8 mouse cellular contexts compared by ENCODE assay signal in the genomic region with DNA sequence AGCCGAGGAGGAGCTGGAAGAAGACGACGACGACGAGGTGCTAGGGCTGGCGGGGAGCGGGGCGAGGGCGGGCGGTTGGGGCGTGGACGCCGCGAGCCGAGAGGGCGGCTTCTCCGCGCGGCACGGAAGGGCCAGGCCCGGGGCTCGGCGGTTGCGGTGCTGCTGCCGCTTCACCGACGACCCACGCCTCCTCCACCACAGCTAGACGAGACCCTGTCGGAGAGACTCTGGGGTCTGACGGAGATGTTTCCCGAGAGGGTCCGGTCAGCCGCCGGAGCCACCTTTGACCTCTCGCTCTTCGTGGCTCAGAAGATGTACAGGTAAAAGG. TPM values are rescaled to one million over a fixed set of nuclear protein-coding genes. Genes with fewer than 3 reads are reported as not detected.
DNase-seq lines count a peak whose midpoint lies in the region; ATAC-seq and TF ChIP-seq lines count a peak whose summit lies in the region.

No protein-coding gene starts in this region.

- peak overlapping the region; percentile 99 for H3K4me3 ChIP-seq in spleen, adult 2 months (ENCODE audit: extremely low read depth, insufficient read depth, insufficient read length)
- peak overlapping the region; percentile 89 for H3K4me3 ChIP-seq in liver, embryonic 11.5 days (ENCODE audit: low read depth, low read length)

- under 1% methylated on average over 32 of the region's 37 CpGs for WGBS in spleen, adult 2 months
- WGBS in liver, embryonic 11.5 days: under 1% methylated on average over 36 of the region's 37 CpGs

- H3K27me3 ChIP-seq in spleen, adult 2 months (ENCODE audit: control insufficient read depth, insufficient read depth, low read length): 0 out of 2 replicates have a peak, but pooled peaks cover 1% of the 10 kb centered on the region
- no peaks in the 10 kb centered on the region for H3K27me3 ChIP-seq in liver, embryonic 11.5 days (replicated peaks; ENCODE audit: control insufficient read depth, insufficient read depth, low read length)

- peak overlapping the region; percentile 82 for H3K9ac ChIP-seq in liver, embryonic 11.5 days (ENCODE audit: low read depth, low read length)

- DNase-seq in cerebellum, adult 9-11 months: no peak
- no peak for DNase-seq in spleen, adult 2 months (ENCODE audit: low read depth in 1 of 2, low spot score in 2 of 2)
- no peak for DNase-seq in spleen, postnatal 4 days (ENCODE audit: low spot score in 2 of 2)
- no peak for DNase-seq in liver, embryonic 11.5 days (ENCODE audit: low spot score)
- no peak for DNase-seq in right cerebral cortex, postnatal 14 days
- no peak for DNase-seq in adipocyte (ENCODE audit: low spot score)
- DNase-seq in embryo, embryonic 9.5 days (ENCODE audit: extremely low spot score): no peak

- no peaks in the 10 kb centered on the region for H3K9me3 ChIP-seq in liver, embryonic 11.5 days (ENCODE audit: control insufficient read depth, low read length)

- no peak for TF ChIP-seq POLR2A in spleen, adult 2 months (IDR thresholded peaks at IDR 0.05; ENCODE audit: low read depth, low read length)

- peaks cover 2% of the 10 kb centered on the region; the same call in 1 of the 2 replicates for H3K4me1 ChIP-seq in spleen, adult 2 months (ENCODE audit: control insufficient read depth, insufficient read depth, insufficient read length)
- H3K4me1 ChIP-seq in liver, embryonic 11.5 days (replicated peaks; ENCODE audit: control insufficient read depth, insufficient read depth, low read length): peaks cover 7% of the 10 kb centered on the region; the same call in 1 of the 2 replicates

- H3K27ac ChIP-seq in spleen, adult 2 months (ENCODE audit: insufficient read depth, low read length): no peak overlapping the region
- peak overlapping the region; percentile 64; the same call in 1 of the 2 replicates for H3K27ac ChIP-seq in liver, embryonic 11.5 days (ENCODE audit: low read depth, low read length)

- no peak for TF ChIP-seq CTCF in spleen, adult 2 months (IDR thresholded peaks at IDR 0.05; ENCODE audit: extremely low read depth, insufficient read depth, insufficient read length, insufficient replicate concordance)

- peak; percentile 17; the same call in 1 of the 2 replicates for ATAC-seq in cerebellum, adult (ENCODE audit: insufficient number of reproducible peaks, low FRiP score, low TSS enrichment)
- ATAC-seq in liver, embryonic 11.5 days (replicated peaks; ENCODE audit: low FRiP score): peak; percentile 55

- peak overlapping the region; percentile 75 for H3K4me2 ChIP-seq in liver, embryonic 11.5 days

- peaks cover 17% of the 10 kb centered on the region for H3K36me3 ChIP-seq in spleen, adult 2 months (ENCODE audit: control insufficient read depth, insufficient read depth, low read length)
- peaks cover 22% of the 10 kb centered on the region; the same call in 1 of the 2 replicates for H3K36me3 ChIP-seq in liver, embryonic 11.5 days (ENCODE audit: control insufficient read depth, insufficient read depth, low read length)

RNA-seq across cellular contexts. Expression of a gene that starts 0.3 kb away (rescaled TPM):
- 18.7 and 19.5 TPM in 2 replicates for polyA plus RNA-seq in spleen, adult 2 months (2012; rRNA removed)
- polyA plus RNA-seq in liver, embryonic 11.5 days (2014; fragmentation: Nextera tagmentation; extraction: Ambion mirVana): 306 and 326 TPM in 2 replicates

RNA-seq across cellular contexts. Expression of a gene that starts 11.9 kb away (rescaled TPM):
- 3.9 and 4.2 TPM in 2 replicates for polyA plus RNA-seq in spleen, adult 2 months (2012; rRNA removed)
- 32.9 and 34.1 TPM in 2 replicates for polyA plus RNA-seq in liver, embryonic 11.5 days (2014; fragmentation: Nextera tagmentation; extraction: Ambion mirVana)

RNA-seq across cellular contexts. Expression of a gene that starts 12.2 kb away (rescaled TPM):
- 0.28 and 0.41 TPM in 2 replicates for polyA plus RNA-seq in spleen, adult 2 months (2012; rRNA removed)
- polyA plus RNA-seq in liver, embryonic 11.5 days (2014; fragmentation: Nextera tagmentation; extraction: Ambion mirVana): 0.32 and 0.74 TPM in 2 replicates

RNA-seq across cellular contexts. Expression of a gene that starts 16.8 kb away (rescaled TPM):
- 11.5 and 16.3 TPM in 2 replicates for polyA plus RNA-seq in spleen, adult 2 months (2012; rRNA removed)
- polyA plus RNA-seq in liver, embryonic 11.5 days (2014; fragmentation: Nextera tagmentation; extraction: Ambion mirVana): 25.9 and 28.3 TPM in 2 replicates

RNA-seq across cellular contexts. Expression of a gene that starts 19.7 kb away (rescaled TPM):
- polyA plus RNA-seq in spleen, adult 2 months (2012; rRNA removed): 40.3 and 50.4 TPM in 2 replicates
- 58.8 and 61.8 TPM in 2 replicates for polyA plus RNA-seq in liver, embryonic 11.5 days (2014; fragmentation: Nextera tagmentation; extraction: Ambion mirVana)

Comparison
In these comparisons a context has a peak if more than half of its experiments do, and no peak if none do; other contexts are left out.
1. RNA of a gene that starts 0.3 kb away (polyA plus RNA-seq): 306 to 326 TPM in liver, embryonic 11.5 days; 18.7 to 19.5 TPM in spleen, adult 2 months; every median in the first group is over 10 times any median in the second.